Mouse (Mus musculus): ENCODE measurements around the gene Dpf3. TPM values are rescaled to one million over a fixed set of nuclear protein-coding genes. Genes with fewer than 3 reads are reported as not detected.

The Dpf3 gene
- polyA plus RNA-seq, 1 experiment from 2014 or later, result 13.0 TPM

DNA sequence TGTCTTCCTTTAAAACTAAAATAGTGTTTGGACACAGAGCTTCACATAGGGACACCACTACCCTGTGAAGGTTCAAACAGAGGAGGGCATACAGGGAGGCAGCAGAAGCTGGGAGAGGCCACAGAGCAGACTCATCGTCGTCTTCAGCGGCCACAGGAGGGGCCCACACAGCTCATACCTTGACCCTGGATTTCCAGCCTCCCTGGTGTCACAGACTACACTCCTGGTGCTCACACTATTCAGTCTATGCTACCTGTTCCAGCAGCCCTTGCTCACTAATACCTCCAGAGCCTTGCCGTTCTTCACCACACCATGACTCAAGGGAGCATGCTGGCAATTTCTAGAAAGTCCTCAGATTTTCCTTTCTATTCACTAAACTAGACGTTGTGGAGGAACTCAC lies 76.5 kb downstream of the Dpf3 start:
- ATAC-seq (replicated peaks; ENCODE audit: low FRiP score), result no peak
- Histone ChIP-seq H3K9ac (ENCODE audit: low read depth, low read length) (no peak overlapping the region), H3K27ac (ENCODE audit: low read depth, low read length) (no peak overlapping the region), H3K9me3 (ENCODE audit: control insufficient read depth, low read length) (no peaks in the 10 kb centered on the region), H3K4me3 (ENCODE audit: low read depth, low read length) (no peak overlapping the region), H3K36me3 (ENCODE audit: control insufficient read depth, insufficient read depth, low read length) (no peaks in the 10 kb centered on the region), H3K4me2 (no peak overlapping the region), H3K4me1 (replicated peaks; ENCODE audit: control insufficient read depth, insufficient read depth, low read length) (peaks cover 2% of the 10 kb centered on the region; the same call in 1 of the 2 replicates), H3K27me3 (replicated peaks; ENCODE audit: control insufficient read depth, insufficient read depth, low read length) (no peaks in the 10 kb centered on the region)
- 82% methylated on average over 5 of the region's 5 CpGs for WGBS
- DNase-seq (ENCODE audit: low spot score), result no peak

DNA sequence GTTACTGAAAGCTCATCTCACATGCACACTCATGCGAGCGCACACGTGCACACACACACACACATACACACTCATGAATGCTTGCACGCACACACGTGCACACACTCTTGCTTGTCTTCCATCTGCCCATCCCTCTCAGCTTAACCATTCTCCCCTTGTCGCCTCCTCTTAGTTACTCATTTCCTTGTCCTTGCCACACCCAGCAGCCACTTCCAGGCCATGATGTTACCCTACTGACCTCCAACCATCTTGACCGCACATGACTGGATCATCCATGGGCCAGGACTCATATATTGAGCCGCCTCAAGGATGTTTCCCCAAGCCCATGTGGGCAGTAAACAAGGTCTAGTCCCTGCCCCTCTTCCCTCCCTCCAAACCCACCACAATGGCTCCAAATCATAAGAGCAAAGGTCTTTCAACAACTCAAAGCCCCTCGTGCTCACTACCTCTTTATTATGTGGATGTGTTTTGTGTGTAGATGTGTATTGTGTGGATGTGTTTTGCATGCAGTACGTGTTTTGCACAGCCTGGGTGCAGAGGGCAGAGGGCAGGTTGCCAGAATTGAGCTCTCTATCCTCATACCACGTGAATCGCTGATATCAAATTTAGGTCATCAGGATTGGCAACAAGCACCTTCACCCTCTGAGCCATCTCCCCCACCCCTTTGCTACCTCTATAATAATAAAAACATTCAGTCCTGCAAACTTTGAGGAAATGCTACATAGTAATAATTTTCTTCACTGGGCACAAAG lies 82.0 kb downstream of the Dpf3 start:
- no peaks in the 10 kb centered on the region for H3K4me1 ChIP-seq (replicated peaks; ENCODE audit: control insufficient read depth, insufficient read depth, low read length)
- H3K9me3 ChIP-seq (ENCODE audit: control insufficient read depth, low read length), result no peaks in the 10 kb centered on the region
- H3K4me3 ChIP-seq (ENCODE audit: low read depth, low read length), result no peak overlapping the region
- ATAC-seq (replicated peaks; ENCODE audit: low FRiP score) (no peak), DNase-seq (ENCODE audit: low spot score) (no peak)
- H3K4me2 ChIP-seq, result no peak overlapping the region
- no peak overlapping the region for H3K27ac ChIP-seq (ENCODE audit: low read depth, low read length)
- no peak overlapping the region for H3K9ac ChIP-seq (ENCODE audit: low read depth, low read length)
- no peaks in the 10 kb centered on the region for H3K36me3 ChIP-seq (ENCODE audit: control insufficient read depth, insufficient read depth, low read length)
- H3K27me3 ChIP-seq (replicated peaks; ENCODE audit: control insufficient read depth, insufficient read depth, low read length), result no peaks in the 10 kb centered on the region
- WGBS, result 89% methylated on average over 12 of the region's 12 CpGs

DNA sequence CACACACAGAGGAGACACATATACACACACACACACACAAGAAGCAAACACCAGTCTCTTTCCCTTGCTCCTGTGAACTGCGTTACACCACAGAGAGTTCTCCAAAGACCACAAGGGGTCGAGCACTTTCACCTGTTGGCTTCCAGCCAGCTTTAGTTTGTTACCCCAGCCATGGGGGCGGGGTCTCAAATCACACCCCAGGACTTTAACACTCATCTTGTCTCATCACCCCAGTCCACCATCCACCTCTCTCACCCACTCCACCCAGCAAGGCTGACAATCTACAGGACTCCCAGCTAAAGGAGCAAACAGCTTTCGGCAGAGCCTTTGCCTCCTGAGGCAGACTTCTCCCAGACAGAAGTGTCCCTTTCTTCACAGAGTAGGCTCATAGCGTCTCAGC lies 85.2 kb downstream of the Dpf3 start:
- ATAC-seq (replicated peaks; ENCODE audit: low FRiP score), result no peak

DNA sequence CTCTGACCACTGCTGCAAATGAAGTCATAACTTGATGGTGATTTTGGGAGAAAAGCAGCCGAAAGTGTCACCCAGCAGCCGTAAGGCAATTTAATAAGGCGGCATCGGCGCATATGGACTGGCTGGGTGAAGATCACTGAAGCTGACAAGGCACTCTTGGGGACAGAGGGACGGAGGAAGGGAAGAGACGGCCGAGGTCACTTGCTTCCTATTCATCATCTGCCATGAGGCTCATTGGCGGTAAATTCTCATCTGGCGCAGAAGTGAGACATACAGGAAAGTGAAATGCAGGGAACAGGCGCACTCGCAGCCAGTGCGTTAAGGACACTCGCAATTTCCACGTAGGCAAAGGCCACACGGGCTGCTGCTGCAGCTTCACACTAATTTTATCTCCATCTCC lies 95.5 kb downstream of the Dpf3 start:
- WGBS, result 87% methylated on average over 16 of the region's 16 CpGs
- no peaks in the 10 kb centered on the region for H3K36me3 ChIP-seq (ENCODE audit: control insufficient read depth, insufficient read depth, low read length)
- no peak for DNase-seq (ENCODE audit: low spot score)
- H3K4me3 ChIP-seq (ENCODE audit: low read depth, low read length), result no peak overlapping the region
- ATAC-seq (replicated peaks; ENCODE audit: low FRiP score), result no peak
- no peak overlapping the region for H3K27ac ChIP-seq (ENCODE audit: low read depth, low read length)
- H3K4me2 ChIP-seq, result no peak overlapping the region
- no peaks in the 10 kb centered on the region for H3K9me3 ChIP-seq (ENCODE audit: control insufficient read depth, low read length)
- H3K4me1 ChIP-seq (replicated peaks; ENCODE audit: control insufficient read depth, insufficient read depth, low read length), result peaks cover 10% of the 10 kb centered on the region
- no peaks in the 10 kb centered on the region for H3K27me3 ChIP-seq (replicated peaks; ENCODE audit: control insufficient read depth, insufficient read depth, low read length)
- H3K9ac ChIP-seq (ENCODE audit: low read depth, low read length), result no peak overlapping the region

More for the DNA sequence above, 85.2 kb downstream of the Dpf3 start:
- Histone ChIP-seq H3K9me3 (ENCODE audit: control insufficient read depth, low read length) (no peaks in the 10 kb centered on the region), H3K9ac (ENCODE audit: low read depth, low read length) (no peak overlapping the region), H3K36me3 (ENCODE audit: control insufficient read depth, insufficient read depth, low read length) (no peaks in the 10 kb centered on the region), H3K4me1 (replicated peaks; ENCODE audit: control insufficient read depth, insufficient read depth, low read length) (no peaks in the 10 kb centered on the region), H3K4me3 (ENCODE audit: low read depth, low read length) (no peak overlapping the region), H3K27me3 (replicated peaks; ENCODE audit: control insufficient read depth, insufficient read depth, low read length) (no peaks in the 10 kb centered on the region), H3K27ac (ENCODE audit: low read depth, low read length) (no peak overlapping the region), H3K4me2 (no peak overlapping the region)
- DNase-seq (ENCODE audit: low spot score), result no peak
- WGBS, result 68% methylated on average over 5 of the region's 5 CpGs

DNA sequence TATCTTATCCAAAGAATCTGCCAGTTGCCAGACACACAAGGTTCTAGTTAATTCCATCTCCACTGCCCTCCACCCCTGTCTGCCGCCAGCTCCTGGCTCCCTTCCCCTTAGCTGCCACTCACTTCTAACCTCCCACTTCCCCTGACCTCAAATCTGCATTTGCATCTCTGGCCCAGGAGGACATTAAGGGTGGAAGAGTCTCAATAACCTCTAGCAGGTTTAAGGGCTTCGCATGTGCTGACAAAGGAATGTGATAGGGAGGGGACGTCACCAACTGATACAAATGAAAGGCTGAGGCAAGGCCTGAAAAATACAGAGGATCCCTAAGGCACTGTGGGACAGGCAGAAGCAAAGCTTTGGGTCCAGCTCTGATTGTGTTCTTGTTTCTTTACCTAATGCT lies 100.0 kb downstream of the Dpf3 start:
- no peaks in the 10 kb centered on the region for H3K36me3 ChIP-seq (ENCODE audit: control insufficient read depth, insufficient read depth, low read length)
- H3K4me2 ChIP-seq, result no peak overlapping the region
- H3K27ac ChIP-seq (ENCODE audit: low read depth, low read length), result no peak overlapping the region
- peaks cover 21% of the 10 kb centered on the region for H3K4me1 ChIP-seq (replicated peaks; ENCODE audit: control insufficient read depth, insufficient read depth, low read length)
- no peaks in the 10 kb centered on the region for H3K9me3 ChIP-seq (ENCODE audit: control insufficient read depth, low read length)
- no peaks in the 10 kb centered on the region for H3K27me3 ChIP-seq (replicated peaks; ENCODE audit: control insufficient read depth, insufficient read depth, low read length)
- ATAC-seq (replicated peaks; ENCODE audit: low FRiP score), result no peak
- no peak overlapping the region for H3K4me3 ChIP-seq (ENCODE audit: low read depth, low read length)
- 14% methylated on average over 3 of the region's 3 CpGs for WGBS
- no peak for DNase-seq (ENCODE audit: low spot score)
- H3K9ac ChIP-seq (ENCODE audit: low read depth, low read length), result no peak overlapping the region

DNA sequence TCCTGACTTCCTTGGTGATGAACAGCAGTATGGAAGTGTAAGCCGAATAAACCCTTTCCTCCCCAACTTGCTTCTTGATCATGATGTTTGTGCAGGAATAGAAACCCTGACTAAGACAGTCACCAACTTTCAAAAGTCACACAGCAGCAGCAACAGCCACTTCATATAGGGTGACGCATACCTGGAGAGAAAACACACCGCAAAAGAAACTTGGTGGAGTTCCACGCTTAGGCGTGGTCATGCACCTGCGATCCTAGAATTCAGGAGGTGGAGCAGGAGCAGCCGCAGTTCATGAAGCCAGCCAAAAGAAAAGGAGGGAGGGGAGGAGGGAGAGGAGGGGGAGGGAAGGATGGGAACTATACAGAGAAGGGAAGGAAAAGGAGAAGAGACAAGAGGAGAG lies 106.4 kb downstream of the Dpf3 start:
- WGBS, result 91% methylated on average over 7 of the region's 7 CpGs
- no peaks in the 10 kb centered on the region for H3K9me3 ChIP-seq (ENCODE audit: control insufficient read depth, low read length)
- H3K27ac ChIP-seq (ENCODE audit: low read depth, low read length), result no peak overlapping the region
- no peak overlapping the region for H3K4me2 ChIP-seq
- no peaks in the 10 kb centered on the region for H3K36me3 ChIP-seq (ENCODE audit: control insufficient read depth, insufficient read depth, low read length)
- ATAC-seq (replicated peaks; ENCODE audit: low FRiP score) (no peak), DNase-seq (ENCODE audit: low spot score) (no peak)
- H3K9ac ChIP-seq (ENCODE audit: low read depth, low read length), result no peak overlapping the region
- no peaks in the 10 kb centered on the region for H3K27me3 ChIP-seq (replicated peaks; ENCODE audit: control insufficient read depth, insufficient read depth, low read length)
- H3K4me3 ChIP-seq (ENCODE audit: low read depth, low read length), result no peak overlapping the region
- peaks cover 22% of the 10 kb centered on the region for H3K4me1 ChIP-seq (replicated peaks; ENCODE audit: control insufficient read depth, insufficient read depth, low read length)

DNA sequence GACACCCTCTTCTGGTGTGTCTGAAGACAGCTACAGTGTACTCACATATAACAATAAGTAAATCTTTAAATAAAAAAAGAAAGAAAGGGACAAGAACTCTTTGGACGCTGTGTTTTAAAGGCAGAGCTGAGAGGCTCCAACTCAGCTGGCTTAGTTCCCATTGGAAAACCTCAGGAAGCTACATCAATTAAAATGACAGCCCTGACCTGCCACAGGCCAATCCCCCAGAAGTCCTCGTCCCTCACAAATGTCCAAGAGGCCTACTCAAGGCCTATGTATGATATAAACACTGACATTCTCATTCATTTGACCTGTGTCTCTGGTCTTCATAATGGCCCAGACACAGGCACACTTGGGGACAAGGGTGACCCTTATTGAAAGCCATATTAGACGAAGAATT lies 107.5 kb downstream of the Dpf3 start:
- ATAC-seq (replicated peaks; ENCODE audit: low FRiP score) (no peak), DNase-seq (ENCODE audit: low spot score) (no peak)
- no peak overlapping the region for H3K4me2 ChIP-seq
- no peaks in the 10 kb centered on the region for H3K36me3 ChIP-seq (ENCODE audit: control insufficient read depth, insufficient read depth, low read length)
- H3K4me3 ChIP-seq (ENCODE audit: low read depth, low read length), result no peak overlapping the region
- H3K4me1 ChIP-seq (replicated peaks; ENCODE audit: control insufficient read depth, insufficient read depth, low read length), result peaks cover 30% of the 10 kb centered on the region
- no peak overlapping the region for H3K9ac ChIP-seq (ENCODE audit: low read depth, low read length)
- no peaks in the 10 kb centered on the region for H3K27me3 ChIP-seq (replicated peaks; ENCODE audit: control insufficient read depth, insufficient read depth, low read length)
- H3K27ac ChIP-seq (ENCODE audit: low read depth, low read length), result no peak overlapping the region
- no peaks in the 10 kb centered on the region for H3K9me3 ChIP-seq (ENCODE audit: control insufficient read depth, low read length)
- WGBS, result 69% methylated on average over 3 of the region's 3 CpGs

DNA sequence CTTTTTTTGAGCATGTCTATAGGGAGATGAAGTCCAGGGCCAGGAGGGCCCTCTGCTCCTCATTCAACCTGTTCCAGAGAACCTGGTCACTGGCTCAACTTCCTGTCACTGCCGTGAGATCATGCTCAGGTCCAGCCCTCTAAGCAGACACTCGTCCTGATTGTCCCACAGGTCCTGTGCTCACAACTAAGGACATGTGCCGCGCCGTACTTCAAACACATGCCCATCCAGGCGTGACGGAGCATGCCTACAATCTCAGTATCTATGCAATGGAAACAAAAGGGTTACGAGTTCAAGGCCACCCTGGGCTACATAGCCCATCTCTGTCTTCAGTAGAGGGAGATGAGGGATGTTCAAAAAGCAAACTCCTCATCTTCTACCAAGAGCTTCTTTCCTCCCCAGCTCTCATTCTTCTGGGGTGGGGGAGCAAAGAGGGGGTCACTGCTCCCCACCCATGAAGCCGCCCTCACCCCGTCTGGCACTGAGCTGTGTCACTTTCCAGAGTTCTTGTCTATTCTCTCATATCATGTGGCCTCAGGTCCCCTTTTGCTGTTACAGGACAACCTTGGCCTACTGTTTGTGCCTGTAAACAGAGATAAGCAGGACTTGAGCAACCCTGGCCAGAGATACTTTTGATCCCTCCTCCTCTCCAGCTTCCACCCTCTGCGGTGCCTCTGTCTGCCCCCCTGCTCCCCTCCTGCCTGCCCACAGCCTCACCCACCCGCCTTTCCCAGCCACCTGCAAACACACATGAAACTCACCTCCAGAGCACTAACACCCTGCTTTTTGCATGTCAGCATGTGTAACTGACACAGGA lies 112.3 kb downstream of the Dpf3 start:
- WGBS, result 39% methylated on average over 12 of the region's 12 CpGs
- Histone ChIP-seq H3K27me3 (replicated peaks; ENCODE audit: control insufficient read depth, insufficient read depth, low read length) (no peaks in the 10 kb centered on the region), H3K4me2 (peak overlapping the region; percentile 63), H3K27ac (ENCODE audit: low read depth, low read length) (peak overlapping the region; percentile 78), H3K4me3 (ENCODE audit: low read depth, low read length) (no peak overlapping the region; the same call in 1 of the 2 replicates), H3K9ac (ENCODE audit: low read depth, low read length) (peak overlapping the region; percentile 39), H3K4me1 (replicated peaks; ENCODE audit: control insufficient read depth, insufficient read depth, low read length) (peaks cover 51% of the 10 kb centered on the region), H3K9me3 (ENCODE audit: control insufficient read depth, low read length) (no peaks in the 10 kb centered on the region), H3K36me3 (ENCODE audit: control insufficient read depth, insufficient read depth, low read length) (no peaks in the 10 kb centered on the region)
- ATAC-seq (replicated peaks; ENCODE audit: low FRiP score) (peak; percentile 99), DNase-seq (ENCODE audit: low spot score) (peak; percentile 67)
